Mouse (Mus musculus) liver, postnatal 0 days (tissue): Measurements from ENCODE around the gene Serping1. TPM values are rescaled to one million over a fixed set of nuclear protein-coding genes. Genes with fewer than 3 reads are reported as not detected.
A peak's percentile ranks its signal among the peaks of the same experiment; 100 is the strongest.
"Not testable (repeated sequence)": the region's sequence is repeated elsewhere in the genome, so short reads cannot be mapped to it uniquely, and the experiment has no call there.

Experiments used
- ATAC-seq: fragments of 200-750 bp; cut with Nextera tagmentation; 2 replicates; pipeline ENCODE4 v1.8.0; 2017; ENCODE audit warnings: mild to moderate bottlenecking, moderate library complexity
- DNase-seq: peaks from one replicate; pipeline ENCODE4 v3.0.0-alpha.2; 2016
- H3K27ac ChIP-seq: fragments of 300-500 bp; sonication (generic); 2 replicates; pipeline ENCODE4 v1.5.1; 2014; ENCODE audit warnings: antibody characterized with exemption, moderate library complexity, mild to moderate bottlenecking, low read depth
- H3K27me3 ChIP-seq: fragments of 300-500 bp; sonication (generic); 2 replicates; pipeline ENCODE4 v1.6.1; 2014; ENCODE audit warnings: low read length, control low read depth, mixed read lengths; ENCODE audit not compliant: insufficient read depth
- H3K36me3 ChIP-seq: fragments of 300-500 bp; sonication (generic); replicated peaks from 2 replicates; pipeline ENCODE4 v1.6.1; 2014; ENCODE audit warnings: mild to moderate bottlenecking, control low read depth, low read length, moderate library complexity, mixed read lengths; ENCODE audit not compliant: insufficient read depth
- H3K4me1 ChIP-seq: fragments of 300-500 bp; sonication (generic); 2 replicates; pipeline ENCODE4 v1.6.1; 2014; ENCODE audit warnings: antibody characterized with exemption, mild to moderate bottlenecking, control low read depth; ENCODE audit not compliant: insufficient read depth
- H3K4me2 ChIP-seq: fragments of 300-500 bp; sonication (generic); 2 replicates; pipeline ENCODE4 v1.6.1; 2014; ENCODE audit warnings: low read depth, mild to moderate bottlenecking, low read length, moderate library complexity, mixed read lengths
- H3K4me3 ChIP-seq: fragments of 300-500 bp; sonication (generic); 2 replicates; pipeline ENCODE4 v1.5.1; 2014; ENCODE audit warnings: low read depth, low read length
- H3K9ac ChIP-seq: fragments of 300-500 bp; sonication (generic); replicated peaks from 2 replicates; pipeline ENCODE4 v1.6.1; 2014; ENCODE audit warnings: mild to moderate bottlenecking, moderate library complexity
- H3K9me3 ChIP-seq: fragments of 300-500 bp; sonication (generic); 2 replicates; pipeline ENCODE4 v1.6.1; 2016; ENCODE audit warnings: mild to moderate bottlenecking, control low read depth, low read length, mixed read lengths
- CTCF ChIP-seq: sonication (generic); IDR thresholded peaks from 2 replicates; pipeline ENCODE4 v1.5.1; 2016; ENCODE audit warnings: antibody characterized with exemption, low read depth
- EP300 ChIP-seq: IDR thresholded peaks from 2 replicates; pipeline ENCODE4 v1.6.1; 2016; ENCODE audit warnings: antibody characterized with exemption, low read depth, mild to moderate bottlenecking
- WGBS: fragments of 180-500 bp; shearing (Covaris S2); extraction: QIAGEN DNeasy Blood & Tissue Kit; methylation state at CpG from one replicate; pipeline ENCODE4 v1.1.7; 2014; ENCODE audit not compliant: insufficient replicate concordance; 5-methylcytosine and 5-hydroxymethylcytosine counted together
- polyA plus RNA-seq: library from polyadenylated mRNA; unstranded; fragments of >200 nt; fragmentation: Nextera tagmentation; extraction: Ambion mirVana; gene quantifications from 2 replicates; pipeline ENCODE4 v1.2.1, GENCODE M21; 2015

The Serping1 gene
- polyA plus RNA-seq, 1 experiment from 2014 or later = 344 TPM

DNA sequence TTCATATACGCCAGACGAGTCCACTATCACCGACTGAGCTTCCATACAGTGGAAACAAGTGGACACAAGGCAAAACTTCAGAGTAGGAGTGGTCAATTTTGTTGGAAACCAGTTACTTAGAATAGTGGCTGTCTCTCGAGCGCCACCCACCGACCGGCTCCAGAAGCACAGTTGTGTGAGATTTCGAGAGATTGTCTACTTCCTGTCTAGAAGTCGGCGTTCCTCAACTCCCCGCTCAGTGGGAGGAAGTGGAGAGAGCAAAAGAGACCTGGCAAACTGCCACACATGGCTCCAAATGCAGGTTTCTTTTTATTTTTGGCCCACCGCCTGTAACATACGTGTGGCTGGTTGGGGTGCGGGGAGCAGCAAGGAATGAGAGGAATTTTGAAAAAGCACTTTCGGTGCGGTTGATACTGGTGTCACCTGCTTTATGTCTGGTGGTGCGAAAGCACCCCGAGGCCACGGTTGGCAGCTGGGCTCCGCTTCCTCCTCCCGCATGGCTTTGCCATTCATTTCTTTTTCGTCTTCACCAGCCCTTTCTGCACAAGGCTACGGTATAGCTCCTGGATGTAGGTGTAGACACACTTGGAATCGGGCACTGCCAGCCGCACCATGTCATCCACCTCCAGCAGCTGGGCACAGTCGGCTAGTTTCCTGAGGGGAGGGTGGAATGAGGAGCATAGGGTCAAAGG, 35.8 kb upstream of the Serping1 start:
- Histone ChIP-seq H3K4me2 (peak overlapping the region; percentile 67), H3K9ac (peak overlapping the region; percentile 41), H3K4me3 (peak overlapping the region; percentile 28), H3K36me3 (peaks cover 39% of the 10 kb centered on the region), H3K27me3 (no peaks in the 10 kb centered on the region), H3K27ac (peak overlapping the region; percentile 77), H3K4me1 (peaks cover 37% of the 10 kb centered on the region), H3K9me3 (no peaks in the 10 kb centered on the region)
- 32% methylated on average over 26 of the region's 26 CpGs for WGBS
- peak; percentile 94 for DNase-seq
- peak; percentile 48 for ATAC-seq
- TF ChIP-seq EP300 (peak; percentile 66), CTCF (peak; percentile 94)

DNA sequence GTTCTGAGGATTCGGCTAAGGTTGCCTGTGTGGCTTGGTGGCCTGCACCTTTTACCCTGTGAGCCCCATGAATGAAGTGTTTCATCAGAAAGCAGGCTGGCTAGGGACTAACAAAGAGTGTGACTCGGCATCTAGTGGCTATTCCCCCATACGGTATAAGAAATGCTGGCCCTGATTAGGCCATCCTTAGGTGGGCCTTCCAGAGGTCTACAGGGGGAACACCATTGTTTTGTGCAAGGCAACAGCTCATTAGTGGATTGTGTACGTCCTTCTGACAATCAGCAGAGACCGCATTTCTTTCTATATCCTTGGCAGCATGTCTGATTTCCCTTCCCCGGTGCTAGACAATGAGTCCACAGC, 35.3 kb upstream of the Serping1 start:
- ATAC-seq = no peak
- peak overlapping the region; percentile 67 for H3K4me2 ChIP-seq
- peaks cover 44% of the 10 kb centered on the region for H3K36me3 ChIP-seq
- peak overlapping the region; percentile 77 for H3K27ac ChIP-seq
- H3K9me3 ChIP-seq = no peaks in the 10 kb centered on the region
- peaks cover 37% of the 10 kb centered on the region for H3K4me1 ChIP-seq
- no peaks in the 10 kb centered on the region for H3K27me3 ChIP-seq
- TF ChIP-seq CTCF (no peak), EP300 (no peak)
- DNase-seq = no peak
- H3K4me3 ChIP-seq = no peak overlapping the region
- WGBS = 68% methylated on average over 6 of the region's 6 CpGs
- no peak overlapping the region for H3K9ac ChIP-seq

DNA sequence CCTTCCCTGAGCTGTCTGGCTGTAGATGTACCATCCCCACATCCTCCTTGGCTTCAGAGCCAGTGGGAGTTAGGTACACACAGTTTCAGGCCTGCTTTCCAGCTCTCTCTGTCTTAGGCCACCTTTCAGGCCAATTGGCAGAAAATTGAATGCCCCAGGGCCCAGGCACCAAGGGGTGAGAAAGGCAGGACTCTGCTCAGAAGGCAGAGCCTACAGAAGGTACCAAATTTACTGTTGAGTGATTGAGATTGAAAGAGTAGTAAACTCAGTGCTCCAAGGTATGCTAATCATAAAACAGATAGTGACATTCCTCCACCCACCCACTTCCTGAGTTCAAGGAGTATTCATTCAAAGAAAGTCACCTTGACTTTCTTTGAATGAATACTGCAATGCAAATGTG, 34.1 kb upstream of the Serping1 start:
- H3K36me3 ChIP-seq = peaks cover 55% of the 10 kb centered on the region
- no peaks in the 10 kb centered on the region for H3K27me3 ChIP-seq
- DNase-seq = no peak
- H3K9me3 ChIP-seq = no peaks in the 10 kb centered on the region
- TF ChIP-seq EP300 (no peak), CTCF (no peak)
- no peak overlapping the region for H3K4me2 ChIP-seq
- H3K4me3 ChIP-seq = no peak overlapping the region
- H3K4me1 ChIP-seq = peaks cover 33% of the 10 kb centered on the region
- no peak overlapping the region for H3K27ac ChIP-seq
- no peak for ATAC-seq
- H3K9ac ChIP-seq = no peak overlapping the region

DNA sequence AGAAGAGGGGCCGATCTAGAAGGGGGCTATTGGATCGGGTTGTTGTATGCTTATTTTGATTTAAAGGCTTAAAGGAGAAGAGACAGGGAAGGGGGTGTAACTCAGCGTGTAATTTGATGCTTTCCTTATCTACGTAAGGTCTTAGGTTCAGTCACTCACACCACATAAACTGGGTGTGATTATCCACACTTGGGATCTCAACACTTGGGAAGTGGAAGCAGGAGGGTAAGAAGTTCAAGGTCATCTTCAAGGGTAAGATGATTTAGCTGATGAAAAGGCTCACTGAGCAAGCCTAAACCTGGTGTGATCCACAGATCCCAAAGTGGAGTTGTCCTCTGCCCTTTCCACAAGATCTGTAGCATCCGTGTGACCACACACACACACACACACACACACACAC, 31.3 kb upstream of the Serping1 start:
- Histone ChIP-seq H3K4me3 (no peak overlapping the region), H3K36me3 (peaks cover 73% of the 10 kb centered on the region), H3K9ac (no peak overlapping the region), H3K27me3 (no peaks in the 10 kb centered on the region), H3K4me2 (no peak overlapping the region), H3K27ac (no peak overlapping the region), H3K9me3 (no peaks in the 10 kb centered on the region), H3K4me1 (peaks cover 22% of the 10 kb centered on the region)
- DNase-seq (no peak), ATAC-seq (no peak)
- 80% methylated on average over 5 of the region's 5 CpGs for WGBS
- TF ChIP-seq CTCF (no peak), EP300 (no peak)

DNA sequence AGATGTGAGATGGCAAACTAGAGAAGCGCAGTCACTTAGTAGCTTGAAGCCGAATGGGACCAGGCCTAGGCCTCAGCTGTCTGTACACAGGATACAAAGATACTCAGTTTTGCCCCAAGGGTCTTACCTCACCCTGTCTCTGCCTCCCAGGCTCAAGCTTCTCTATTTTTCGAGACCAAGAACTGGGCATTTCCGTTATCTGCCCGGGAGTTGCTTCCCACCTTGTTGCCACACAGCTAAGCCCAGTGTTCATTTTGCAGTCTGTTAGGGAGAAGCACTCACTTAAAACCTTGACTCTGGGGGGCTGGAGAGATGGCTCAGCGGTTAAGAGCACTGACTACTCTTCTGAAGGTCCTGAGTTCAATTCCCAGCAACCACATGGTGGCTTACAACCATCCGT, 28.7 kb upstream of the Serping1 start:
- Histone ChIP-seq H3K9ac (no peak overlapping the region), H3K36me3 (peaks cover 59% of the 10 kb centered on the region), H3K27me3 (no peaks in the 10 kb centered on the region), H3K4me2 (no peak overlapping the region), H3K4me3 (no peak overlapping the region), H3K4me1 (peaks cover 15% of the 10 kb centered on the region), H3K9me3 (no peaks in the 10 kb centered on the region), H3K27ac (no peak overlapping the region)
- 82% methylated on average over 7 of the region's 7 CpGs for WGBS
- DNase-seq (peak; percentile 15), ATAC-seq (no peak)
- no peak for TF ChIP-seq EP300
- no peak for TF ChIP-seq CTCF

DNA sequence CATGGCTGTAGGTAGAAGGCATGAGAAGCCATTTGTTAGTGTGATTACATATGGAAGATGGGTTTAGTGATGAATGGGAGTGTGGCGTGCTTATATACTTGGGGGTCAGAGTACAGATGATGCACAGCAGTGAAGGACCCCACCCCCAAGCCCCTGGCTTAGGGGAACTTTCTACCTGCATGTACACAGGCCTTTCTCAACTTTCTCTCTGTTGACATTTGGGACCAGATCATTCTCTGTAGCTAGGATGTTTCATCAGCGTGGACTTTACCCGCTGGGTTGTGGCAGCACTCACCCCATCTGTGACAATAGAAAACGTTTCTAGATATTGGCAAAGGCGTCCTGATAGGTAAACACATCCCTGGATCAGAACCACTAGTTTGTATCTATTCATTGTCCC, 26.0 kb upstream of the Serping1 start:
- peak; percentile 49 for ATAC-seq
- peaks cover 36% of the 10 kb centered on the region for H3K36me3 ChIP-seq
- not testable (repeated sequence) for H3K9ac ChIP-seq, H3K9me3 ChIP-seq, H3K27me3 ChIP-seq
- peak overlapping the region; percentile 92; the same call in 1 of the 2 replicates for H3K4me3 ChIP-seq
- DNase-seq = peak; percentile 41
- peak overlapping the region; percentile 98 for H3K4me2 ChIP-seq
- peaks cover 20% of the 10 kb centered on the region for H3K4me1 ChIP-seq
- H3K27ac ChIP-seq = peak overlapping the region; percentile 98
- WGBS = 68% methylated on average over 5 of the region's 5 CpGs
- 0 out of 2 replicates have a peak, but pooled peaks have one; percentile 29 for TF ChIP-seq EP300

DNA sequence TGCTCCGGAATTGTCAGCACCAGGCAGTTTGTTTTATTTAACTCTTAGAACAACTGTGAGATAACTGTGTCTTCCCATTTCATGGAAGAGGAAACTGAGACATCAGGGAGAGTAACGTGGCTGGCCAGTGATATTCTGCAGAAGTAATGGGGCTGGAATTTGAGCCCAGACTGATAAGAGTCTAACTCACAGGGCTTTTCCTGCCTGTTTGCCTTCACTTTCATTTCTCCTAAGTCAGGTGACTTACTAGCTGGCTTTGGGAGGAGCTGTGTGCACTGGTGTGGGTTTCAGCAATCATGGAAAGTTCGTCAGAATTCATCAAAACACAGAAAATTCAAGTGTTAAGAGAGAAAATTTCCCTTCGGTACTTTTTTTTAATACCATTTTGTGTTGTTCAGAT, 25.1 kb upstream of the Serping1 start:
- TF ChIP-seq EP300 (0 out of 2 replicates have a peak, but pooled peaks have one; percentile 44), CTCF (no peak)
- peak overlapping the region; percentile 92 for H3K4me3 ChIP-seq
- peak overlapping the region; percentile 98 for H3K27ac ChIP-seq
- no peaks in the 10 kb centered on the region for H3K9me3 ChIP-seq
- no peaks in the 10 kb centered on the region for H3K27me3 ChIP-seq
- WGBS = 35% methylated on average over 4 of the region's 4 CpGs
- peak overlapping the region; percentile 98 for H3K4me2 ChIP-seq
- peak overlapping the region; percentile 84 for H3K9ac ChIP-seq
- ATAC-seq (peak; percentile 20), DNase-seq (peak; percentile 36)
- H3K36me3 ChIP-seq = peaks cover 28% of the 10 kb centered on the region
- H3K4me1 ChIP-seq = peaks cover 20% of the 10 kb centered on the region
